8 mouse cellular contexts compared by ENCODE assay signal in the genomic region with DNA sequence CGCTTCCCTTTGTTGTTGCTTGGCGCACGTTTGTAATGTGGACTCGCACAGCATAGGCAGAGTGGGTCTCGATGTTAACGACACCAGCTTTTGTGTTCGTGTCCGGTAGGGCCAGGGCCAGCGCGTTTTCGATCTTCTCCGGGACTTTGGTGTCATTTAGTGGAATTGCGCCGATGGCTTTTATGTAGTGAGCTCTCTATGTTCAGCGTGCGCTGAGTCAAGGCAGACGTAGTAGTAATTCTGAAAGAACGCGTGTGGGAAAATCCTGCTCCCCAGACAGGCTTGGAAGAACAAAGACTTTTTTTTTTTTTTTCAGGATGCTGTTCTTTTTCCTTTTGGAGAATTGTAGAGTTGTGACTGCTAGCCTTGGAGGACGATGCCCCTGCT. TPM values are rescaled to one million over a fixed set of nuclear protein-coding genes. Genes with fewer than 3 reads are reported as not detected.
DNase-seq lines count a peak whose midpoint lies in the region; ATAC-seq and TF ChIP-seq lines count a peak whose summit lies in the region.

No protein-coding gene starts in this region.

- ATAC-seq in forebrain, embryonic 14.5 days, result no peak; the same call in none of the 2 replicates
- ATAC-seq in intestine, postnatal 0 days, result no peak
- ATAC-seq in stomach, postnatal 0 days (ENCODE audit: low FRiP score, low TSS enrichment), result no peak; the same call in 1 of the 2 replicates

- peak overlapping the region; percentile 93 for H3K27ac ChIP-seq in forebrain, embryonic 14.5 days (ENCODE audit: low read depth, low read length)
- H3K27ac ChIP-seq in intestine, postnatal 0 days (ENCODE audit: low read depth, low read length), result peak overlapping the region; percentile 99
- H3K27ac ChIP-seq in stomach, postnatal 0 days (replicated peaks), result peak overlapping the region; percentile 97

- DNase-seq in adrenal gland, postnatal 14 days, result peak; percentile 69
- no peak for DNase-seq in adrenal gland, postnatal 10 days
- DNase-seq in ovary, postnatal 14 days (ENCODE audit: low spot score), result peak; percentile 32
- no peak for DNase-seq in ovary, postnatal 36 days (ENCODE audit: low spot score)
- DNase-seq in forebrain, embryonic 14.5 days (ENCODE audit: low spot score), result peak; percentile 80
- DNase-seq in stomach, postnatal 0 days (ENCODE audit: low spot score), result no peak

- H3K27me3 ChIP-seq in forebrain, embryonic 14.5 days (replicated peaks; ENCODE audit: control insufficient read depth, insufficient read depth, low read length), result no peaks in the 10 kb centered on the region
- no peaks in the 10 kb centered on the region for H3K27me3 ChIP-seq in intestine, postnatal 0 days (replicated peaks; ENCODE audit: control insufficient read depth, insufficient read depth, low read length)
- H3K27me3 ChIP-seq in megakaryocyte, embryonic 14.5 days (replicated peaks), result no peaks in the 10 kb centered on the region
- no peaks in the 10 kb centered on the region for H3K27me3 ChIP-seq in stomach, postnatal 0 days (ENCODE audit: control insufficient read depth, insufficient read depth, low read length)

- peak overlapping the region; percentile 95 for H3K9ac ChIP-seq in forebrain, embryonic 14.5 days (ENCODE audit: low read length)
- peak overlapping the region; percentile 99 for H3K9ac ChIP-seq in intestine, postnatal 0 days (ENCODE audit: low read depth, low read length)
- H3K9ac ChIP-seq in stomach, postnatal 0 days (ENCODE audit: low read length), result peak overlapping the region; percentile 92

- no peak for TF ChIP-seq CTCF in intestine, postnatal 0 days (IDR thresholded peaks at IDR 0.05; ENCODE audit: low read depth)
- TF ChIP-seq CTCF in stomach, postnatal 0 days (IDR thresholded peaks at IDR 0.05; ENCODE audit: low read depth), result no peak

- H3K4me3 ChIP-seq in forebrain, embryonic 14.5 days (ENCODE audit: low read depth, low read length), result peak overlapping the region; percentile 87
- peak overlapping the region; percentile 94 for H3K4me3 ChIP-seq in intestine, postnatal 0 days (ENCODE audit: low read depth, low read length)
- H3K4me3 ChIP-seq in megakaryocyte, embryonic 14.5 days (replicated peaks), result peak overlapping the region; percentile 96
- H3K4me3 ChIP-seq in stomach, postnatal 0 days (ENCODE audit: low read depth, low read length), result peak overlapping the region; percentile 88

- under 1% methylated on average over 19 of the region's 20 CpGs for WGBS in forebrain, embryonic 14.5 days
- under 1% methylated on average over 20 of the region's 20 CpGs for WGBS in intestine, postnatal 0 days
- WGBS in stomach, postnatal 0 days, result under 1% methylated on average over 20 of the region's 20 CpGs

- no peaks in the 10 kb centered on the region for H3K9me3 ChIP-seq in forebrain, embryonic 14.5 days (replicated peaks; ENCODE audit: control insufficient read depth, low read length)
- no peaks in the 10 kb centered on the region for H3K9me3 ChIP-seq in intestine, postnatal 0 days (ENCODE audit: control insufficient read depth)
- H3K9me3 ChIP-seq in megakaryocyte, embryonic 14.5 days, result no peaks in the 10 kb centered on the region
- no peaks in the 10 kb centered on the region for H3K9me3 ChIP-seq in stomach, postnatal 0 days (ENCODE audit: control insufficient read depth, low read length)

- no peaks in the 10 kb centered on the region for H3K36me3 ChIP-seq in forebrain, embryonic 14.5 days (ENCODE audit: control insufficient read depth, insufficient read depth, low read length)
- no peaks in the 10 kb centered on the region for H3K36me3 ChIP-seq in intestine, postnatal 0 days (ENCODE audit: control insufficient read depth, insufficient read depth)
- peaks cover 22% of the 10 kb centered on the region for H3K36me3 ChIP-seq in megakaryocyte, embryonic 14.5 days (replicated peaks; ENCODE audit: low read length)
- no peaks in the 10 kb centered on the region for H3K36me3 ChIP-seq in stomach, postnatal 0 days (ENCODE audit: control insufficient read depth, insufficient read depth, low read length)

- H3K4me2 ChIP-seq in forebrain, embryonic 14.5 days (ENCODE audit: low read length), result peak overlapping the region; percentile 80
- peak overlapping the region; percentile 64 for H3K4me2 ChIP-seq in intestine, postnatal 0 days (replicated peaks; ENCODE audit: low read depth)
- H3K4me2 ChIP-seq in stomach, postnatal 0 days (replicated peaks; ENCODE audit: low read depth), result peak overlapping the region; percentile 70

- no peak for TF ChIP-seq EP300 in stomach, postnatal 0 days (optimal IDR thresholded peaks at IDR 0.05)

- peaks cover 14% of the 10 kb centered on the region; the same call in 1 of the 2 replicates for H3K4me1 ChIP-seq in forebrain, embryonic 14.5 days (ENCODE audit: control insufficient read depth, insufficient read depth, low read length)
- peaks cover 6% of the 10 kb centered on the region for H3K4me1 ChIP-seq in intestine, postnatal 0 days (replicated peaks; ENCODE audit: control insufficient read depth, insufficient read depth, low read length)
- peaks cover 61% of the 10 kb centered on the region for H3K4me1 ChIP-seq in megakaryocyte, embryonic 14.5 days
- no peaks in the 10 kb centered on the region for H3K4me1 ChIP-seq in stomach, postnatal 0 days (replicated peaks; ENCODE audit: control insufficient read depth, insufficient read depth)

RNA-seq across cellular contexts. Expression of a gene that starts 0.6 kb away (rescaled TPM):
- 21.5 and 23.5 TPM in 2 replicates for total RNA-seq in adrenal gland, postnatal 14 days (2021)
- total RNA-seq in adrenal gland, postnatal 10 days (2021), result 10 to 100 TPM; 21.6 to 23.6 TPM
- polyA plus RNA-seq in forebrain, embryonic 14.5 days (2014; fragmentation: Nextera tagmentation; extraction: Ambion mirVana), result 17.2 and 25.0 TPM in 2 replicates
- polyA plus RNA-seq in intestine, postnatal 0 days (2015; fragmentation: Nextera tagmentation; extraction: Ambion mirVana), result 21.3 and 22.8 TPM in 2 replicates
- 6.0 and 6.3 TPM in 2 replicates for polyA plus RNA-seq in megakaryocyte, embryonic 14.5 days (2012; ENCODE audit: insufficient read depth, low replicate concordance)
- polyA plus RNA-seq in stomach, postnatal 0 days (2015; fragmentation: Nextera tagmentation; extraction: Ambion mirVana), result 4.3 and 5.3 TPM in 2 replicates

Comparison
In these comparisons a context has a peak if more than half of its experiments do, and no peak if none do; other contexts are left out.
1. DNase-seq: peak in adrenal gland, postnatal 14 days (single experiment), ovary, postnatal 14 days (single experiment) and forebrain, embryonic 14.5 days (single experiment); none in adrenal gland, postnatal 10 days (single experiment), ovary, postnatal 36 days (single experiment) and stomach, postnatal 0 days (single experiment).
2. Peak in every context shown above with its lines, with median percentiles within 50 percentile points of each other: H3K27ac ChIP-seq, H3K4me2 ChIP-seq, H3K4me3 ChIP-seq and H3K9ac ChIP-seq.